Mouse (Mus musculus) R1 (cell line): Measurements from ENCODE around the gene Car11.
"Not testable (repeated sequence)": the region's sequence is repeated elsewhere in the genome, so short reads cannot be mapped to it uniquely, and the experiment has no call there.

Experiments used
- DNase-seq: peaks from one replicate; pipeline ENCODE4 v3.0.0-alpha.2; 2018; ENCODE audit warnings: low read depth, low spot score

Gene Car11

GRCm38 (mm10) chr7:45699523-45700141, at the start of gene Car11:
TSS of gene Car11 (plus strand) at chr7:45699843.
- DNase-seq = no peak

- not testable (repeated sequence) for DNase-seq
Observed at GRCm38 (mm10) chr7:45650484-45650883, 49.2 kb upstream of the Car11 start.

GRCm38 (mm10) chr7:45654424-45655047, 45.1 kb upstream of the Car11 start:
- DNase-seq = peak; percentile 87

GRCm38 (mm10) chr7:45660746-45661478, 38.7 kb upstream of the Car11 start:
- no peak for DNase-seq

- not testable (repeated sequence) for DNase-seq
Observed at GRCm38 (mm10) chr7:45661702-45662101, 37.9 kb upstream of the Car11 start.

GRCm38 (mm10) chr7:45665303-45666138, 34.1 kb upstream of the Car11 start:
- DNase-seq = no peak

GRCm38 (mm10) chr7:45666161-45666560, 33.5 kb upstream of the Car11 start, which contains the start of gene Fut2:
TSS of gene Fut2 (minus strand) at chr7:45666394.
- DNase-seq = no peak

GRCm38 (mm10) chr7:45667761-45668160, 31.9 kb upstream of the Car11 start:
- no peak for DNase-seq

- DNase-seq = peak; percentile 86
Observed at GRCm38 (mm10) chr7:45668921-45669320, 30.7 kb upstream of the Car11 start.

GRCm38 (mm10) chr7:45677627-45678295, 21.9 kb upstream of the Car11 start:
- no peak for DNase-seq

- DNase-seq = no peak
Observed at GRCm38 (mm10) chr7:45678513-45678912, 21.1 kb upstream of the Car11 start.

- no peak for DNase-seq
Observed at GRCm38 (mm10) chr7:45679966-45680621, 19.5 kb upstream of the Car11 start.

GRCm38 (mm10) chr7:45681046-45681736, 18.5 kb upstream of the Car11 start:
- no peak for DNase-seq

GRCm38 (mm10) chr7:45682144-45683126, 17.2 kb upstream of the Car11 start:
- DNase-seq = peak; percentile 93

GRCm38 (mm10) chr7:45683396-45684050, 16.1 kb upstream of the Car11 start, which contains the start of gene Ntn5:
TSS of gene Ntn5 (plus strand) at chr7:45684022.
- DNase-seq = no peak

- DNase-seq = no peak
Observed at GRCm38 (mm10) chr7:45685811-45686210, 13.8 kb upstream of the Car11 start.

- no peak for DNase-seq
Observed at GRCm38 (mm10) chr7:45686841-45687240, 12.8 kb upstream of the Car11 start.

- DNase-seq = no peak
Observed at GRCm38 (mm10) chr7:45689099-45689498, 10.5 kb upstream of the Car11 start.
